Mouse (Mus musculus) forebrain, embryonic 15.5 days (tissue): ENCODE data around the gene Zfp148. TPM values are rescaled to one million over a fixed set of nuclear protein-coding genes. Genes with fewer than 3 reads are reported as not detected.

ENCODE experiments used
- ATAC-seq: fragments of 200-750 bp; cut with Nextera tagmentation; replicated peaks from 2 replicates; pipeline ENCODE4 v1.8.0; 2017; ENCODE audit warnings: mild to moderate bottlenecking, moderate TSS enrichment, moderate library complexity
- H3K27ac ChIP-seq: fragments of 300-500 bp; sonication (generic); replicated peaks from 2 replicates; pipeline ENCODE4 v1.5.1; 2015; ENCODE audit warnings: mild to moderate bottlenecking, inconsistent platforms
- H3K27me3 ChIP-seq: fragments of 300-500 bp; sonication (generic); 2 replicates; pipeline ENCODE4 v1.6.1; 2015; ENCODE audit warnings: inconsistent platforms
- H3K36me3 ChIP-seq: fragments of 300-500 bp; sonication (generic); 2 replicates; pipeline ENCODE4 v1.6.1; 2015; ENCODE audit warnings: mild to moderate bottlenecking, inconsistent platforms
- H3K4me1 ChIP-seq: fragments of 300-500 bp; sonication (generic); 2 replicates; pipeline ENCODE4 v1.6.1; 2015; ENCODE audit warnings: inconsistent platforms
- H3K4me2 ChIP-seq: fragments of 300-500 bp; sonication (generic); replicated peaks from 2 replicates; pipeline ENCODE4 v1.6.1; 2015; ENCODE audit warnings: mild to moderate bottlenecking, inconsistent platforms
- H3K4me3 ChIP-seq: fragments of 300-500 bp; sonication (generic); 2 replicates; pipeline ENCODE4 v1.5.1; 2015; ENCODE audit warnings: mild to moderate bottlenecking, inconsistent platforms
- H3K9ac ChIP-seq: fragments of 300-500 bp; sonication (generic); replicated peaks from 2 replicates; pipeline ENCODE4 v1.6.1; 2015; ENCODE audit warnings: mild to moderate bottlenecking, inconsistent platforms
- H3K9me3 ChIP-seq: fragments of 300-500 bp; sonication (generic); 2 replicates; pipeline ENCODE4 v1.6.1; 2016; ENCODE audit warnings: inconsistent platforms
- WGBS: fragments of 180-500 bp; shearing (Covaris S2); methylation state at CpG from one replicate; pipeline ENCODE4 v1.1.7; 2015; ENCODE audit warnings: mixed read lengths; 5-methylcytosine and 5-hydroxymethylcytosine counted together
- polyA plus RNA-seq: library from polyadenylated mRNA; unstranded; fragments of >200 nt; fragmentation: Nextera tagmentation; extraction: Ambion mirVana; gene quantifications from 2 replicates; pipeline ENCODE4 v1.2.1, GENCODE M21; 2015

Zfp148 gene
- polyA plus RNA-seq, 1 experiment from 2014 or later, result 77.3 TPM

- 0 out of 2 replicates have a peak overlapping the region, but pooled peaks have one; percentile 2 for H3K27ac ChIP-seq
- H3K4me1 ChIP-seq, result no peaks in the 10 kb centered on the region
- H3K9ac ChIP-seq, result no peak overlapping the region
- no peak overlapping the region for H3K4me3 ChIP-seq
- H3K9me3 ChIP-seq, result no peaks in the 10 kb centered on the region
- no peak for ATAC-seq
- H3K4me2 ChIP-seq, result no peak overlapping the region
- WGBS, result 22% methylated on average over 3 of the region's 3 CpGs
- H3K36me3 ChIP-seq, result peaks cover 18% of the 10 kb centered on the region
- H3K27me3 ChIP-seq, result no peaks in the 10 kb centered on the region
These were observed 47.7 kb downstream of the Zfp148 start for GRCm38 (mm10) chr16:33428327-33428726.

GRCm38 (mm10) chr16:33431660-33432059 is 51.0 kb downstream of the Zfp148 start:
- H3K36me3 ChIP-seq, result peaks cover 12% of the 10 kb centered on the region
- no peaks in the 10 kb centered on the region for H3K27me3 ChIP-seq
- WGBS, result 82% methylated on average over 2 of the region's 2 CpGs
- H3K4me1 ChIP-seq, result no peaks in the 10 kb centered on the region
- H3K4me2 ChIP-seq, result no peak overlapping the region
- H3K27ac ChIP-seq, result no peak overlapping the region
- no peak overlapping the region for H3K9ac ChIP-seq
- ATAC-seq, result no peak
- H3K4me3 ChIP-seq, result no peak overlapping the region
- no peaks in the 10 kb centered on the region for H3K9me3 ChIP-seq

GRCm38 (mm10) chr16:33441065-33441464 is 60.4 kb downstream of the Zfp148 start:
- WGBS, result 95% methylated on average over 6 of the region's 6 CpGs
- Histone ChIP-seq H3K9ac (no peak overlapping the region), H3K36me3 (peaks cover 9% of the 10 kb centered on the region; the same call in 1 of the 2 replicates)

GRCm38 (mm10) chr16:33446830-33447229 is 66.2 kb downstream of the Zfp148 start:
- Histone ChIP-seq H3K4me3 (no peak overlapping the region), H3K9ac (no peak overlapping the region), H3K4me1 (peaks cover 16% of the 10 kb centered on the region), H3K27me3 (no peaks in the 10 kb centered on the region), H3K9me3 (no peaks in the 10 kb centered on the region), H3K27ac (no peak overlapping the region; the same call in 1 of the 2 replicates), H3K4me2 (no peak overlapping the region), H3K36me3 (no peaks in the 10 kb centered on the region)
- ATAC-seq, result no peak
- 75% methylated on average over 5 of the region's 5 CpGs for WGBS

More at GRCm38 (mm10) chr16:33441065-33441464, 60.4 kb downstream of the Zfp148 start:
- no peak overlapping the region for H3K27ac ChIP-seq
- H3K27me3 ChIP-seq, result no peaks in the 10 kb centered on the region
- no peak for ATAC-seq
- H3K4me2 ChIP-seq, result no peak overlapping the region
- no peak overlapping the region for H3K4me3 ChIP-seq
- H3K4me1 ChIP-seq, result 0 out of 2 replicates have a peak, but pooled peaks cover under 1% of the 10 kb centered on the region
- no peaks in the 10 kb centered on the region for H3K9me3 ChIP-seq

- Histone ChIP-seq H3K4me2 (no peak overlapping the region), H3K27me3 (no peaks in the 10 kb centered on the region), H3K36me3 (peaks cover 3% of the 10 kb centered on the region; the same call in 1 of the 2 replicates), H3K27ac (no peak overlapping the region), H3K9ac (no peak overlapping the region), H3K4me1 (peaks cover 12% of the 10 kb centered on the region), H3K4me3 (no peak overlapping the region), H3K9me3 (no peaks in the 10 kb centered on the region)
- WGBS, result 90% methylated on average over 2 of the region's 2 CpGs
- ATAC-seq, result no peak
These were observed 73.2 kb downstream of the Zfp148 start for GRCm38 (mm10) chr16:33453826-33454225.

GRCm38 (mm10) chr16:33454306-33454705 is 73.7 kb downstream of the Zfp148 start:
- H3K9ac ChIP-seq, result no peak overlapping the region
- H3K4me1 ChIP-seq, result peaks cover 12% of the 10 kb centered on the region
- no peaks in the 10 kb centered on the region for H3K27me3 ChIP-seq
- peaks cover 6% of the 10 kb centered on the region for H3K36me3 ChIP-seq
- no peak for ATAC-seq
- no peak overlapping the region for H3K4me2 ChIP-seq
- WGBS, result 65% methylated on average over 2 of the region's 2 CpGs
- no peak overlapping the region for H3K27ac ChIP-seq
- no peaks in the 10 kb centered on the region for H3K9me3 ChIP-seq
- no peak overlapping the region for H3K4me3 ChIP-seq

GRCm38 (mm10) chr16:33455263-33455910 is 74.8 kb downstream of the Zfp148 start:
- ATAC-seq, result no peak
- 90% methylated on average over 6 of the region's 6 CpGs for whole genome bisulfite sequencing

GRCm38 (mm10) chr16:33459101-33459500 is 78.5 kb downstream of the Zfp148 start:
- H3K4me2 ChIP-seq, result no peak overlapping the region
- H3K4me3 ChIP-seq, result no peak overlapping the region
- no peaks in the 10 kb centered on the region for H3K9me3 ChIP-seq
- no peaks in the 10 kb centered on the region for H3K27me3 ChIP-seq
- ATAC-seq, result no peak
- H3K9ac ChIP-seq, result no peak overlapping the region
- peaks cover 6% of the 10 kb centered on the region for H3K4me1 ChIP-seq
- WGBS, result 96% methylated on average over 1 of the region's 1 CpGs
- no peak overlapping the region for H3K27ac ChIP-seq
- peaks cover 14% of the 10 kb centered on the region for H3K36me3 ChIP-seq

More at GRCm38 (mm10) chr16:33455263-33455910, 74.8 kb downstream of the Zfp148 start:
- Histone ChIP-seq H3K4me3 (no peak overlapping the region), H3K9me3 (no peaks in the 10 kb centered on the region), H3K9ac (no peak overlapping the region), H3K36me3 (peaks cover 14% of the 10 kb centered on the region), H3K27ac (no peak overlapping the region), H3K4me2 (no peak overlapping the region), H3K27me3 (no peaks in the 10 kb centered on the region), H3K4me1 (peaks cover 12% of the 10 kb centered on the region)

- peaks cover 14% of the 10 kb centered on the region for H3K36me3 ChIP-seq
- H3K27me3 ChIP-seq, result no peaks in the 10 kb centered on the region
- no peaks in the 10 kb centered on the region for H3K9me3 ChIP-seq
- no peak overlapping the region for H3K27ac ChIP-seq
- ATAC-seq, result no peak
- peaks cover 23% of the 10 kb centered on the region for H3K4me1 ChIP-seq
- no peak overlapping the region for H3K4me2 ChIP-seq
- H3K4me3 ChIP-seq, result no peak overlapping the region
- no peak overlapping the region for H3K9ac ChIP-seq
- 86% methylated on average over 3 of the region's 3 CpGs for WGBS
These were observed 80.8 kb downstream of the Zfp148 start for GRCm38 (mm10) chr16:33461416-33461815.

- Histone ChIP-seq H3K27ac (peak overlapping the region; percentile 79), H3K4me1 (peaks cover 23% of the 10 kb centered on the region), H3K9ac (no peak overlapping the region), H3K4me3 (no peak overlapping the region), H3K4me2 (no peak overlapping the region), H3K36me3 (peaks cover 5% of the 10 kb centered on the region; the same call in 1 of the 2 replicates), H3K27me3 (no peaks in the 10 kb centered on the region), H3K9me3 (no peaks in the 10 kb centered on the region)
- ATAC-seq, result peak; percentile 88
- 27% methylated on average over 4 of the region's 4 CpGs for WGBS
These were observed 84.0 kb downstream of the Zfp148 start for GRCm38 (mm10) chr16:33464509-33465241.

GRCm38 (mm10) chr16:33465242-33465614 is 84.6 kb downstream of the Zfp148 start:
- peak overlapping the region; percentile 79 for H3K27ac ChIP-seq
- H3K27me3 ChIP-seq, result no peaks in the 10 kb centered on the region
- no peaks in the 10 kb centered on the region for H3K36me3 ChIP-seq
- no peak overlapping the region for H3K4me2 ChIP-seq
- H3K9me3 ChIP-seq, result no peaks in the 10 kb centered on the region
- ATAC-seq, result peak; percentile 18; the same call in 1 of the 2 replicates
- H3K9ac ChIP-seq, result no peak overlapping the region
- H3K4me1 ChIP-seq, result peaks cover 23% of the 10 kb centered on the region
- H3K4me3 ChIP-seq, result no peak overlapping the region
- 50% methylated on average over 4 of the region's 4 CpGs for WGBS

- peaks cover 23% of the 10 kb centered on the region for H3K4me1 ChIP-seq
- H3K27me3 ChIP-seq, result no peaks in the 10 kb centered on the region
- no peak overlapping the region for H3K4me2 ChIP-seq
- 71% methylated on average over 6 of the region's 6 CpGs for WGBS
- H3K9me3 ChIP-seq, result no peaks in the 10 kb centered on the region
- no peaks in the 10 kb centered on the region for H3K36me3 ChIP-seq
- no peak overlapping the region for H3K27ac ChIP-seq
- H3K4me3 ChIP-seq, result no peak overlapping the region
- no peak overlapping the region for H3K9ac ChIP-seq
- no peak for ATAC-seq
These were observed 86.8 kb downstream of the Zfp148 start for GRCm38 (mm10) chr16:33467451-33467850.
